Mouse (Mus musculus): ENCODE results near the gene Gtse1.

Gene Gtse1

GRCm38 (mm10) chr15:85867696-85868095 is 8.2 kb downstream of the Gtse1 start:
- ATAC-seq (ENCODE audit: low TSS enrichment) = peak; percentile 93

- ATAC-seq (ENCODE audit: low TSS enrichment) = no peak
Measured at GRCm38 (mm10) chr15:85877336-85877735, 17.8 kb downstream of the Gtse1 start.

- ATAC-seq (ENCODE audit: low TSS enrichment) = peak; percentile 92
Measured at GRCm38 (mm10) chr15:85878848-85879497, 19.4 kb downstream of the Gtse1 start, which contains the start of gene Trmu. Trmu (plus strand) TSS chr15:85879312.

- peak; percentile 25 for ATAC-seq (ENCODE audit: low TSS enrichment)
Measured at GRCm38 (mm10) chr15:85879498-85879895, 20.0 kb downstream of the Gtse1 start.

GRCm38 (mm10) chr15:85885606-85886005 is 26.1 kb downstream of the Gtse1 start:
- ATAC-seq (ENCODE audit: low TSS enrichment) = no peak

GRCm38 (mm10) chr15:85889235-85889634 is 29.7 kb downstream of the Gtse1 start:
- no peak for ATAC-seq (ENCODE audit: low TSS enrichment)

- ATAC-seq (ENCODE audit: low TSS enrichment) = no peak
Measured at GRCm38 (mm10) chr15:85891971-85892370, 32.4 kb downstream of the Gtse1 start.

- ATAC-seq (ENCODE audit: low TSS enrichment) = no peak
Measured at GRCm38 (mm10) chr15:85892498-85893118, 33.1 kb downstream of the Gtse1 start.

GRCm38 (mm10) chr15:85893871-85894270 is 34.3 kb downstream of the Gtse1 start:
- no peak for ATAC-seq (ENCODE audit: low TSS enrichment)

GRCm38 (mm10) chr15:85896284-85896683 is 36.7 kb downstream of the Gtse1 start:
- peak; percentile 56 for ATAC-seq (ENCODE audit: low TSS enrichment)

GRCm38 (mm10) chr15:85897113-85897512 is 37.6 kb downstream of the Gtse1 start:
- ATAC-seq (ENCODE audit: low TSS enrichment) = no peak

- no peak for ATAC-seq (ENCODE audit: low TSS enrichment)
Measured at GRCm38 (mm10) chr15:85899396-85899795, 39.9 kb downstream of the Gtse1 start.

- ATAC-seq (ENCODE audit: low TSS enrichment) = no peak
Measured at GRCm38 (mm10) chr15:85900318-85900717, 40.8 kb downstream of the Gtse1 start.

GRCm38 (mm10) chr15:85900801-85901200 is 41.3 kb downstream of the Gtse1 start:
- no peak for ATAC-seq (ENCODE audit: low TSS enrichment)

GRCm38 (mm10) chr15:85902505-85902904 is 43.0 kb downstream of the Gtse1 start:
- no peak for ATAC-seq (ENCODE audit: low TSS enrichment)

- no peak for ATAC-seq (ENCODE audit: low TSS enrichment)
Measured at GRCm38 (mm10) chr15:85903826-85904225, 44.3 kb downstream of the Gtse1 start.

GRCm38 (mm10) chr15:85908660-85909491 is 49.3 kb downstream of the Gtse1 start:
- ATAC-seq (ENCODE audit: low TSS enrichment) = no peak

GRCm38 (mm10) chr15:85909492-85909829 is 49.9 kb downstream of the Gtse1 start:
- no peak for ATAC-seq (ENCODE audit: low TSS enrichment)

GRCm38 (mm10) chr15:85909931-85910330 is 50.4 kb downstream of the Gtse1 start:
- ATAC-seq (ENCODE audit: low TSS enrichment) = no peak

- no peak for ATAC-seq (ENCODE audit: low TSS enrichment)
Measured at GRCm38 (mm10) chr15:85913605-85914004, 54.1 kb downstream of the Gtse1 start.

- no peak for ATAC-seq (ENCODE audit: low TSS enrichment)
Measured at GRCm38 (mm10) chr15:85919191-85919891, 59.8 kb downstream of the Gtse1 start.

- ATAC-seq (ENCODE audit: low TSS enrichment) = no peak
Measured at GRCm38 (mm10) chr15:85919892-85920248, 60.3 kb downstream of the Gtse1 start.

Data from frontal cortex, adult (tissue).